Mouse (Mus musculus) stomach, postnatal 0 days (tissue): Measurements from ENCODE around the gene Nprl3.

Source experiments
- CTCF ChIP-seq: IDR thresholded peaks from 2 replicates; pipeline ENCODE4 v1.5.1; 2016; ENCODE audit warnings: antibody characterized with exemption, low read depth, mild to moderate bottlenecking, moderate library complexity
- EP300 ChIP-seq: optimal IDR thresholded peaks from 2 replicates; pipeline ENCODE3; 2016; ENCODE audit warnings: antibody characterized with exemption

DNA sequence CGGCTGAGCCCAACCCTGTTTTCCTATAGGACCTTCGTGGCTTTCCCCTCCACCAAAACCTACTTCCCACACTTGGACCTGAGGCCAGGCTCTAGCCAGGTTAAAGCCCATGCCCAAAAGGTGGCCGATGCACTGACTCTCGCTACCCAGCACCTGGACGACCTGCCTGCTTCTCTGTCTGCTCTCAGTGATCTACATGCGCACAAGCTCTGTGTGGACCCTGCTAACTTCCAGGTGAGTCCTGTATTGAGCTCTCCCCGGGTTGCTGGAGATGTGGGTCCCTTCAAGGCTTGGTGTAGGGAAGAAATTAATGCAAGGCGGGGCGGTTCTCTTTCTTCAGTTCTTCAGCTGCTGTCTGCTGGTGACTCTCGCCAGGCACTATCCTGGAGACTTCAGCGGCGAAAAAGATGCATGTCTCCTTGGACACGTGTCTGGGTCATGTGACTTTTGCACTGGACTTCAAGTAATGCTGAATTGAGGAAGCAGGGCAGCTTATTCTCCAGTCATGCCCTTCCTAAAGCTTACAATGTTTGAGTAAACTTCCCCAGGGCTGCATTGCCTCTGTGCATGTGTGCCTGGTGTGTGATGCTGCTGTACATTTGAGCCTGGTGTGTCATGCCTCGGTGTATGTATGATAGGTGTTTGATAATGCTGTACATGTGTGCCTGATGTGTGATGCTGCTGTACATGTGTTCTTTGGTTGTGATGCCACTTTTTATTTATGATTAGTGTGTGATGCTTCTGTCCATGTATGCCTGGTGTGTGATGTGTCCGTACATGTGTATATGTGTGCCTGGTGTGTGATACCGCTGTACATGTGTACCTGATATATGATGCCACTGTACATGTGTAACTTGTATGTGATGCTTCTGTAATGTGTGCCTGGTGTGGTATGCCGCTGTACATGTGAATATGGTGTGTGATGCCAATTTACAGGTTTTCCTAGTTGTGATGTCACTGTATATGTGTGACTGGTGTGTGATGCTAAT lies 33.1 kb upstream of the Nprl3 start:
- TF ChIP-seq CTCF = no peak
- no peak for TF ChIP-seq EP300
